In genomic region chr12:108225781-108226180, GRCm38 (mm10) we compare ENCODE assay signal across 10 mouse cellular contexts. TPM values are rescaled to one million over a fixed set of nuclear protein-coding genes. Genes with fewer than 3 reads are reported as not detected.
DNase-seq lines count a peak whose midpoint lies in the region; ATAC-seq and TF ChIP-seq lines count a peak whose summit lies in the region.
"Had no signal": no experiment of that assay in that cellular context is flagged by ENCODE, and none has a peak within 500 bp of the region (broad histone marks: within the 10 kb centered on the region; RNA-seq: fewer than 3 reads in every experiment).

No protein-coding gene starts in this region.

- 59% methylated on average over 7 of the region's 7 CpGs for WGBS in heart, embryonic 11.5 days (ENCODE audit: insufficient replicate concordance)
- 65% methylated on average over 7 of the region's 7 CpGs for WGBS in kidney, adult 2 months
- WGBS in neural tube, embryonic 13.5 days, result 65% methylated on average over 7 of the region's 7 CpGs

- no peak for TF ChIP-seq CTCF in kidney, adult 2 months (conservative IDR thresholded peaks at IDR 0.05; ENCODE audit: insufficient read depth, insufficient read length, low read depth, low read length)

- H3K27me3 ChIP-seq in heart, embryonic 11.5 days (ENCODE audit: control insufficient read depth, insufficient read depth, low read length), result no peaks in the 10 kb centered on the region
- H3K27me3 ChIP-seq in kidney, adult 2 months (replicated peaks; ENCODE audit: control insufficient read depth, insufficient read depth, low read length), result no peaks in the 10 kb centered on the region
- H3K27me3 ChIP-seq in neural tube, embryonic 13.5 days, result no peaks in the 10 kb centered on the region

- no peak overlapping the region for H3K27ac ChIP-seq in heart, embryonic 11.5 days (ENCODE audit: low read depth, low read length)
- H3K27ac ChIP-seq in kidney, adult 2 months (ENCODE audit: insufficient read depth, low read depth, low read length), result no peak overlapping the region
- H3K27ac ChIP-seq in neural tube, embryonic 13.5 days (replicated peaks), result no peak overlapping the region
- H3K27ac ChIP-seq: kidney, postnatal 0 days had no signal

- H3K4me1 ChIP-seq in heart, embryonic 11.5 days (ENCODE audit: control insufficient read depth, insufficient read depth, low read length), result peaks cover 69% of the 10 kb centered on the region
- H3K4me1 ChIP-seq in kidney, adult 2 months (ENCODE audit: control insufficient read depth, insufficient read depth, low read length), result peaks cover 5% of the 10 kb centered on the region; the same call in 1 of the 2 replicates
- H3K4me1 ChIP-seq in neural tube, embryonic 13.5 days (replicated peaks), result peaks cover 89% of the 10 kb centered on the region

- H3K9ac ChIP-seq in heart, embryonic 11.5 days (ENCODE audit: low read depth, low read length), result 0 out of 2 replicates have a peak overlapping the region, but pooled peaks have one; percentile 2
- peak overlapping the region; percentile 8; the same call in 1 of the 2 replicates for H3K9ac ChIP-seq in neural tube, embryonic 13.5 days

- no peak for ATAC-seq in heart, embryonic 11.5 days (replicated peaks; ENCODE audit: insufficient number of reproducible peaks, low FRiP score, low TSS enrichment)
- no peak for ATAC-seq in neural tube, embryonic 13.5 days (ENCODE audit: low read depth)

- no peak for DNase-seq in heart, adult 8-10 months (ENCODE audit: low spot score)
- peak; percentile 53 to 69 for DNase-seq in kidney, postnatal 25 days
- no peak for DNase-seq in kidney, adult 2 months
- DNase-seq in neural tube, embryonic 10.5 days (ENCODE audit: extremely low spot score, low spot score), result no peak
- DNase-seq in spleen, postnatal 36 days (ENCODE audit: low spot score in 2 of 2), result no peak

- H3K36me3 ChIP-seq in heart, embryonic 11.5 days (ENCODE audit: control insufficient read depth, insufficient read depth, low read length), result no peaks in the 10 kb centered on the region
- no peaks in the 10 kb centered on the region for H3K36me3 ChIP-seq in kidney, adult 2 months (ENCODE audit: control insufficient read depth, insufficient read depth, low read length)
- H3K36me3 ChIP-seq in neural tube, embryonic 13.5 days, result no peaks in the 10 kb centered on the region

- H3K4me2 ChIP-seq in heart, embryonic 11.5 days, result no peak overlapping the region
- H3K4me2 ChIP-seq in neural tube, embryonic 13.5 days, result no peak overlapping the region
- H3K4me2 ChIP-seq: liver, embryonic 11.5 days had no signal

- no peak for TF ChIP-seq POLR2A in kidney, adult 2 months (IDR thresholded peaks at IDR 0.05; ENCODE audit: low read depth, low read length)

- H3K9me3 ChIP-seq in heart, embryonic 11.5 days (replicated peaks; ENCODE audit: control insufficient read depth, low read length), result no peaks in the 10 kb centered on the region
- no peaks in the 10 kb centered on the region for H3K9me3 ChIP-seq in neural tube, embryonic 13.5 days

- H3K4me3 ChIP-seq in heart, embryonic 11.5 days (ENCODE audit: low read depth, low read length), result no peak overlapping the region
- no peak overlapping the region for H3K4me3 ChIP-seq in kidney, adult 2 months (ENCODE audit: insufficient read depth, low read depth, low read length)
- no peak overlapping the region for H3K4me3 ChIP-seq in neural tube, embryonic 13.5 days
- H3K4me3 ChIP-seq: myocyte had no signal

RNA-seq across cellular contexts. Expression of gene Ccnk, which starts 46.4 kb away (rescaled TPM):
- 4.0 and 5.6 TPM in 2 replicates for polyA plus RNA-seq in heart, embryonic 11.5 days (2014; fragmentation: Nextera tagmentation; extraction: Ambion mirVana)
- 10 to 100 TPM; 25.5 to 32.4 (median 31.1) TPM for total RNA-seq in heart, adult 8-10 months (2022)
- 11.4 and 12.6 TPM in 2 replicates for polyA plus RNA-seq in kidney, adult 2 months (2012; rRNA removed)
- 3.7 and 4.2 TPM in 2 replicates for polyA plus RNA-seq in neural tube, embryonic 13.5 days (2015; fragmentation: Nextera tagmentation; extraction: Ambion mirVana)

RNA-seq across cellular contexts. Expression of gene Setd3, which starts 46.7 kb away (rescaled TPM):
- 62.4 and 64.4 TPM in 2 replicates for polyA plus RNA-seq in heart, embryonic 11.5 days (2014; fragmentation: Nextera tagmentation; extraction: Ambion mirVana)
- total RNA-seq in heart, adult 8-10 months (2022), result 100 to 1,000 TPM in 1 of 4 experiments, 10 to 100 TPM in 3; 88.6 to 103 (median 93.1) TPM
- polyA plus RNA-seq in kidney, adult 2 months (2012; rRNA removed), result 32.5 and 38.5 TPM in 2 replicates
- polyA plus RNA-seq in neural tube, embryonic 13.5 days (2015; fragmentation: Nextera tagmentation; extraction: Ambion mirVana), result 107 and 109 TPM in 2 replicates

RNA-seq across cellular contexts. Expression of gene Ccdc85c, which starts 49.4 kb away (rescaled TPM):
- 6.3 and 7.8 TPM in 2 replicates for polyA plus RNA-seq in heart, embryonic 11.5 days (2014; fragmentation: Nextera tagmentation; extraction: Ambion mirVana)
- total RNA-seq in heart, adult 8-10 months (2022), result 10 to 100 TPM; 38.2 to 46.2 (median 40.0) TPM
- polyA plus RNA-seq in kidney, adult 2 months (2012; rRNA removed), result 15.7 and 19.4 TPM in 2 replicates
- 14.5 and 15.8 TPM in 2 replicates for polyA plus RNA-seq in neural tube, embryonic 13.5 days (2015; fragmentation: Nextera tagmentation; extraction: Ambion mirVana)

Comparison
In these comparisons a context has a peak if more than half of its experiments do, and no peak if none do; other contexts are left out.
1. DNase-seq: peak in kidney, postnatal 25 days (2 of 2); none in heart, adult 8-10 months (single experiment), kidney, adult 2 months (single experiment), neural tube, embryonic 10.5 days (single experiment) and spleen, postnatal 36 days (0 of 2).